Mouse (Mus musculus): ENCODE data around the gene Bcas3. TPM values are rescaled to one million over a fixed set of nuclear protein-coding genes. Genes with fewer than 3 reads are reported as not detected.

The Bcas3 gene
- polyA plus RNA-seq, 1 experiment from 2014 or later = 19.1 TPM

- Histone ChIP-seq H3K9ac (ENCODE audit: low read depth, low read length) (no peak overlapping the region), H3K9me3 (replicated peaks; ENCODE audit: control insufficient read depth, low read length) (no peaks in the 10 kb centered on the region), H3K4me3 (ENCODE audit: low read depth, low read length) (no peak overlapping the region), H3K4me1 (ENCODE audit: control insufficient read depth, low read depth, low read length) (peaks cover 29% of the 10 kb centered on the region), H3K27me3 (ENCODE audit: control insufficient read depth, insufficient read depth, low read depth, low read length) (peaks cover 4% of the 10 kb centered on the region; the same call in 1 of the 2 replicates), H3K4me2 (ENCODE audit: low read depth, low read length) (no peak overlapping the region), H3K27ac (ENCODE audit: low read length) (no peak overlapping the region), H3K36me3 (ENCODE audit: control insufficient read depth, insufficient read depth) (no peaks in the 10 kb centered on the region)
- WGBS (ENCODE audit: insufficient replicate concordance) = 70% methylated on average over 11 of the region's 11 CpGs
- no peak for ATAC-seq (ENCODE audit: low read depth)
These were observed 454.4 kb downstream of the Bcas3 start for GRCm38 (mm10) chr11:85807353-85807752.

GRCm38 (mm10) chr11:85811229-85811628 is 458.3 kb downstream of the Bcas3 start:
- Histone ChIP-seq H3K27me3 (ENCODE audit: control insufficient read depth, insufficient read depth, low read depth, low read length) (no peaks in the 10 kb centered on the region; the same call in 1 of the 2 replicates), H3K27ac (ENCODE audit: low read length) (no peak overlapping the region), H3K9ac (ENCODE audit: low read depth, low read length) (no peak overlapping the region), H3K9me3 (replicated peaks; ENCODE audit: control insufficient read depth, low read length) (no peaks in the 10 kb centered on the region), H3K4me3 (ENCODE audit: low read depth, low read length) (no peak overlapping the region), H3K4me1 (ENCODE audit: control insufficient read depth, low read depth, low read length) (no peaks in the 10 kb centered on the region; the same call in none of the 2 replicates), H3K4me2 (ENCODE audit: low read depth, low read length) (no peak overlapping the region), H3K36me3 (ENCODE audit: control insufficient read depth, insufficient read depth) (no peaks in the 10 kb centered on the region)
- ATAC-seq (ENCODE audit: low read depth) = no peak
- WGBS (ENCODE audit: insufficient replicate concordance) = 28% methylated on average over 4 of the region's 4 CpGs

GRCm38 (mm10) chr11:85811676-85812075 is 458.7 kb downstream of the Bcas3 start:
- Histone ChIP-seq H3K4me2 (ENCODE audit: low read depth, low read length) (no peak overlapping the region), H3K9ac (ENCODE audit: low read depth, low read length) (no peak overlapping the region), H3K9me3 (replicated peaks; ENCODE audit: control insufficient read depth, low read length) (no peaks in the 10 kb centered on the region), H3K27ac (ENCODE audit: low read length) (no peak overlapping the region; the same call in 1 of the 2 replicates), H3K4me3 (ENCODE audit: low read depth, low read length) (no peak overlapping the region), H3K27me3 (ENCODE audit: control insufficient read depth, insufficient read depth, low read depth, low read length) (no peaks in the 10 kb centered on the region; the same call in 1 of the 2 replicates), H3K36me3 (ENCODE audit: control insufficient read depth, insufficient read depth) (no peaks in the 10 kb centered on the region), H3K4me1 (ENCODE audit: control insufficient read depth, low read depth, low read length) (no peaks in the 10 kb centered on the region; the same call in none of the 2 replicates)
- WGBS (ENCODE audit: insufficient replicate concordance) = 70% methylated on average over 5 of the region's 5 CpGs
- no peak for ATAC-seq (ENCODE audit: low read depth)

GRCm38 (mm10) chr11:85812201-85812966 is 459.4 kb downstream of the Bcas3 start:
- H3K9ac ChIP-seq (ENCODE audit: low read depth, low read length) = no peak overlapping the region
- no peaks in the 10 kb centered on the region for H3K9me3 ChIP-seq (replicated peaks; ENCODE audit: control insufficient read depth, low read length)
- H3K4me1 ChIP-seq (ENCODE audit: control insufficient read depth, low read depth, low read length) = no peaks in the 10 kb centered on the region; the same call in none of the 2 replicates
- WGBS (ENCODE audit: insufficient replicate concordance) = 60% methylated on average over 12 of the region's 12 CpGs
- H3K27me3 ChIP-seq (ENCODE audit: control insufficient read depth, insufficient read depth, low read depth, low read length) = peaks cover under 1% of the 10 kb centered on the region; the same call in 1 of the 2 replicates
- H3K27ac ChIP-seq (ENCODE audit: low read length) = peak overlapping the region; percentile 30; the same call in 1 of the 2 replicates
- ATAC-seq (ENCODE audit: low read depth) = 0 out of 2 replicates have a peak, but pooled peaks have one; percentile 17
- H3K36me3 ChIP-seq (ENCODE audit: control insufficient read depth, insufficient read depth) = no peaks in the 10 kb centered on the region
- H3K4me2 ChIP-seq (ENCODE audit: low read depth, low read length) = no peak overlapping the region
- H3K4me3 ChIP-seq (ENCODE audit: low read depth, low read length) = no peak overlapping the region

GRCm38 (mm10) chr11:85814678-85815077 is 461.7 kb downstream of the Bcas3 start:
- Histone ChIP-seq H3K4me3 (ENCODE audit: low read depth, low read length) (no peak overlapping the region), H3K9me3 (replicated peaks; ENCODE audit: control insufficient read depth, low read length) (no peaks in the 10 kb centered on the region), H3K27me3 (ENCODE audit: control insufficient read depth, insufficient read depth, low read depth, low read length) (peaks cover 2% of the 10 kb centered on the region; the same call in 1 of the 2 replicates), H3K36me3 (ENCODE audit: control insufficient read depth, insufficient read depth) (no peaks in the 10 kb centered on the region), H3K4me2 (ENCODE audit: low read depth, low read length) (no peak overlapping the region), H3K4me1 (ENCODE audit: control insufficient read depth, low read depth, low read length) (no peaks in the 10 kb centered on the region; the same call in none of the 2 replicates), H3K9ac (ENCODE audit: low read depth, low read length) (no peak overlapping the region), H3K27ac (ENCODE audit: low read length) (no peak overlapping the region)
- 49% methylated on average over 4 of the region's 4 CpGs for WGBS (ENCODE audit: insufficient replicate concordance)
- ATAC-seq (ENCODE audit: low read depth) = no peak

- Histone ChIP-seq H3K36me3 (ENCODE audit: control insufficient read depth, insufficient read depth) (no peaks in the 10 kb centered on the region), H3K4me1 (ENCODE audit: control insufficient read depth, low read depth, low read length) (no peaks in the 10 kb centered on the region; the same call in none of the 2 replicates), H3K4me2 (ENCODE audit: low read depth, low read length) (no peak overlapping the region), H3K9ac (ENCODE audit: low read depth, low read length) (no peak overlapping the region), H3K27ac (ENCODE audit: low read length) (no peak overlapping the region), H3K4me3 (ENCODE audit: low read depth, low read length) (no peak overlapping the region), H3K27me3 (ENCODE audit: control insufficient read depth, insufficient read depth, low read depth, low read length) (peaks cover 2% of the 10 kb centered on the region; the same call in 1 of the 2 replicates), H3K9me3 (replicated peaks; ENCODE audit: control insufficient read depth, low read length) (no peaks in the 10 kb centered on the region)
- no peak for ATAC-seq (ENCODE audit: low read depth)
- 75% methylated on average over 5 of the region's 5 CpGs for WGBS (ENCODE audit: insufficient replicate concordance)
These were observed 463.5 kb downstream of the Bcas3 start for GRCm38 (mm10) chr11:85816471-85816870.

GRCm38 (mm10) chr11:85818401-85818800 is 465.4 kb downstream of the Bcas3 start:
- no peak overlapping the region for H3K4me2 ChIP-seq (ENCODE audit: low read depth, low read length)
- H3K9ac ChIP-seq (ENCODE audit: low read depth, low read length) = no peak overlapping the region
- H3K36me3 ChIP-seq (ENCODE audit: control insufficient read depth, insufficient read depth) = no peaks in the 10 kb centered on the region
- no peaks in the 10 kb centered on the region for H3K9me3 ChIP-seq (replicated peaks; ENCODE audit: control insufficient read depth, low read length)
- 37% methylated on average over 3 of the region's 3 CpGs for WGBS (ENCODE audit: insufficient replicate concordance)
- ATAC-seq (ENCODE audit: low read depth) = no peak
- H3K27me3 ChIP-seq (ENCODE audit: control insufficient read depth, insufficient read depth, low read depth, low read length) = peaks cover 2% of the 10 kb centered on the region; the same call in 1 of the 2 replicates
- H3K4me3 ChIP-seq (ENCODE audit: low read depth, low read length) = no peak overlapping the region
- H3K27ac ChIP-seq (ENCODE audit: low read length) = no peak overlapping the region
- peaks cover 5% of the 10 kb centered on the region for H3K4me1 ChIP-seq (ENCODE audit: control insufficient read depth, low read depth, low read length)

- no peak overlapping the region for H3K4me3 ChIP-seq (ENCODE audit: low read depth, low read length)
- 84% methylated on average over 3 of the region's 3 CpGs for WGBS (ENCODE audit: insufficient replicate concordance)
- H3K9me3 ChIP-seq (replicated peaks; ENCODE audit: control insufficient read depth, low read length) = no peaks in the 10 kb centered on the region
- no peak overlapping the region for H3K27ac ChIP-seq (ENCODE audit: low read length)
- peaks cover 5% of the 10 kb centered on the region for H3K4me1 ChIP-seq (ENCODE audit: control insufficient read depth, low read depth, low read length)
- no peak overlapping the region for H3K4me2 ChIP-seq (ENCODE audit: low read depth, low read length)
- no peak for ATAC-seq (ENCODE audit: low read depth)
- peaks cover 26% of the 10 kb centered on the region for H3K27me3 ChIP-seq (ENCODE audit: control insufficient read depth, insufficient read depth, low read depth, low read length)
- H3K9ac ChIP-seq (ENCODE audit: low read depth, low read length) = no peak overlapping the region
- no peaks in the 10 kb centered on the region for H3K36me3 ChIP-seq (ENCODE audit: control insufficient read depth, insufficient read depth)
These were observed 468.0 kb downstream of the Bcas3 start for GRCm38 (mm10) chr11:85820959-85821358.

- H3K4me1 ChIP-seq (ENCODE audit: control insufficient read depth, low read depth, low read length) = peaks cover 5% of the 10 kb centered on the region
- no peak for ATAC-seq (ENCODE audit: low read depth)
- no peak overlapping the region for H3K4me3 ChIP-seq (ENCODE audit: low read depth, low read length)
- WGBS (ENCODE audit: insufficient replicate concordance) = 71% methylated on average over 9 of the region's 9 CpGs
- H3K9me3 ChIP-seq (replicated peaks; ENCODE audit: control insufficient read depth, low read length) = no peaks in the 10 kb centered on the region
- H3K4me2 ChIP-seq (ENCODE audit: low read depth, low read length) = no peak overlapping the region
- H3K36me3 ChIP-seq (ENCODE audit: control insufficient read depth, insufficient read depth) = no peaks in the 10 kb centered on the region
- no peak overlapping the region for H3K9ac ChIP-seq (ENCODE audit: low read depth, low read length)
- H3K27me3 ChIP-seq (ENCODE audit: control insufficient read depth, insufficient read depth, low read depth, low read length) = peaks cover 33% of the 10 kb centered on the region
- no peak overlapping the region for H3K27ac ChIP-seq (ENCODE audit: low read length)
These were observed 468.7 kb downstream of the Bcas3 start for GRCm38 (mm10) chr11:85821659-85822058.
